Mouse (Mus musculus): ENCODE results near the gene Rnf5. TPM values are rescaled to one million over a fixed set of nuclear protein-coding genes. Genes with fewer than 3 reads are reported as not detected.

Gene Rnf5
- polyA plus RNA-seq, 1 experiment from 2014 or later: 88.4 TPM

DNA sequence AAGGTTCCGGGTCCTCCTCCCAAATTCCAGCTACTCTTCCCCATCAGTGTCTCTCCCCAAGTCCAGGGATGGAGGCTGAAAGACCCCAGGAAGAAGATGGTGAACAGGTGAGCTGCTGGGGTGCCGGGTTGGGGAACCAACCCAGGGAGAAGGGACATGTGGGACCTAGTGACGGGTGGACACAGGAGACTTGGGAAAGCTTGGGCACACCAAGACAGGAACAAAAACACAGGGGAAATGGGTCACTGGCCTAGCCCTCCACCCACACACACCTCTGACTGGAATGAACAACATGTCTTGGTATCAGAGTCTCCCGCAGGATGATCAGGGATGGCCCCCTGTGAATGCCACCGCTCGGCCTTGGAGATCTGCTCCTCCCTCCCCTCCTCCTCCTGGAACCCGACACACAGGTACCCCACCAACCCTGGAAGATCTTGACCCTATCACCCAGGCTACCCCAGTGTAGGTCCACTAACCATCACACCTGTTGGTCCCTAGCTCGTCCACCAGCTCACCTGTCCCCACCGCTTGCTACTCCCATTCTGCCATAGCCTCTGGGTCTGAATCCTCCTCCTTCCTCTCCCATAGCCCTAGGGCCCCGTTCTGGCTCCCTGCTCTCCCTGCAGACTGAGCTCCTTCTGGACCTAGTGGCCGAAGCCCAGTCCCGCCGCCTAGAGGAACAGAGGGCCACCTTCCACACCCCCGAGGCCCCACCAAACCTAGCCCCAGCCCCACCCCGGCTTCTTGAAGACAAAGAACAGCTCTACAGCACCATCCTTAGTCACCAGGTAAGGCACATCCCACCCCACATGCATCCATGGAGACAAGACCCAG lies 13.1 kb downstream of the Rnf5 start:
- H3K4me3 ChIP-seq (replicated peaks): peak overlapping the region; percentile 84
- peak overlapping the region; percentile 87 for H3K27ac ChIP-seq (replicated peaks)
- peaks cover 81% of the 10 kb centered on the region for H3K4me1 ChIP-seq (replicated peaks)
- 43% methylated on average over 15 of the region's 15 CpGs for WGBS (ENCODE audit: insufficient replicate concordance)
- peak overlapping the region; percentile 91; the same call in 1 of the 2 replicates for H3K9ac ChIP-seq
- peak overlapping the region; percentile 100 for H3K4me2 ChIP-seq
- peaks cover 12% of the 10 kb centered on the region; the same call in 1 of the 2 replicates for H3K27me3 ChIP-seq
- no peak for ATAC-seq (ENCODE audit: insufficient read depth)
- H3K36me3 ChIP-seq (replicated peaks): peaks cover 15% of the 10 kb centered on the region
- no peaks in the 10 kb centered on the region for H3K9me3 ChIP-seq (replicated peaks)

DNA sequence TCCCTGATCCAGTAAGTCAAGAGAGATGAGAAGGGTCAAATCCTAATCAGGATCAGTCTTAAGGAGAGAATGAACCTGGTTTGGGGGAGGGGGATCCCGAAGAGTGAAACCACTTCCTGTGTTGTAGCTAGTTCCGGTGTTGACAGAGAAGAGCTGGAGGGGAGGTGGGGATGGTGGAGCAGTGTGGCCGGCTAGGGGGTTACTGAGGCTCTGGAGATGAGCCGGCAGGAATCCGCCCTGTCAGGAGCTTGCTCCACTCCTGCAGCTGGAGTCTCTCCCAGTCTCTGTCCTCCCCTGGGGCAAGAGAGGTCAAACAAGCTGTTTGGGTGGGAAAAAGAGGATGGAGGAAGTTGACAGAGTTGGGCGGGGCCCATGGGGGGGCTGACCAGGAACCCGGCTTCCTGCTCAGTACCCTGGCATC lies 13.8 kb downstream of the Rnf5 start, which contains the start of gene Gpsm3:
Gene Gpsm3, plus strand, starts transcription at position 126 of the 421 bp plus-strand sequence.
- H3K4me3 ChIP-seq (replicated peaks): peak within 1 kb of the TSS; percentile 84
- H3K4me2 ChIP-seq: peak within 1 kb of the TSS; percentile 100
- H3K9me3 ChIP-seq (replicated peaks): no peaks in the 10 kb centered on the region
- ATAC-seq (ENCODE audit: insufficient read depth): no peak
- WGBS (ENCODE audit: insufficient replicate concordance): 8% methylated on average over 7 of the region's 7 CpGs
- H3K9ac ChIP-seq: peak within 1 kb of the TSS; percentile 91; the same call in 1 of the 2 replicates
- H3K27me3 ChIP-seq: peaks cover 12% of the 10 kb centered on the region; the same call in 1 of the 2 replicates
- H3K4me1 ChIP-seq (replicated peaks): peaks cover 76% of the 10 kb centered on the region
- peak within 1 kb of the TSS; percentile 87 for H3K27ac ChIP-seq (replicated peaks)
- peaks cover 8% of the 10 kb centered on the region for H3K36me3 ChIP-seq (replicated peaks)

DNA sequence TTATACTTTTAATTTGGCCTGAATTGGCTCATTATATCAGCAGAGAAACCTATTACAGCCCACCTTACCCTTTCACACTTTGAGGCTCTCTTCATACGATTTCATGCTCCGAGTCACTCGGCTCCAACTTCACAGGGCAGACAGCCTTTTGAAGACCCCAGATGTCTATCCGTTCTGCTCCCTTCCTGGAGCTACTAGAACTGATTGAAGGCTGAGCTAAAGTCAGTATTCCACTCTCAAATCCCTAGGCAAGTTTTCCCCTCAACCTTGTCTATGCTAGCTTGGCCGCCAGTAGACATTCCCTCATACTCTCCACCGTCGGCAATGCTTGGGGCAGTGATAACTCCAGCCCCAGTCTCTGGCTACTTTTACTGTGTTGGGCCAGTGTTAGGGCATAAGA lies 14.3 kb downstream of the Rnf5 start:
- no peak for ATAC-seq (ENCODE audit: insufficient read depth)
- Histone ChIP-seq H3K4me3 (replicated peaks) (peak overlapping the region; percentile 84), H3K36me3 (replicated peaks) (0 out of 2 replicates have a peak, but pooled peaks cover 3% of the 10 kb centered on the region), H3K9me3 (replicated peaks) (no peaks in the 10 kb centered on the region), H3K27ac (replicated peaks) (peak overlapping the region; percentile 87), H3K4me2 (peak overlapping the region; percentile 100), H3K9ac (peak overlapping the region; percentile 15; the same call in 1 of the 2 replicates), H3K27me3 (peaks cover 12% of the 10 kb centered on the region; the same call in 1 of the 2 replicates), H3K4me1 (replicated peaks) (peaks cover 75% of the 10 kb centered on the region)
- WGBS (ENCODE audit: insufficient replicate concordance): 31% methylated on average over 7 of the region's 7 CpGs

DNA sequence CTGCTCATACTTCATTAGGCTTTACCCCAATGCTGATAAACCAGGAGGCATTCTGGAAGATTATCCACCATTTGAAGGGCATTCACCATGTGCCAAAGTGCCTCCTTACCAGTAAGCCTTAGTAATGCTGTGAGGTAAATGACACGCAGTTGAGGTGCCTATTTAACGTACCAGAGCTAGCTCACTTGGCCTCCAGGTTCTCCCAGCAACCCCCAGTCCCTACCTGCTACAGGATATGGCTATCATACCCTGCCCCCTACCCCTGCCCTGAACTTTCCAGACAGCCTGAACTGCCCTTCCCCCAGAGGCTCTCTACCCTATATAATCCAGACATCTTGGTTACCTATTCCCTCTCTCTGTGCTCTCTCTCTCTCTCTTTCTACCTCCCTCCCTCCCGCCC lies 14.7 kb downstream of the Rnf5 start:
- Histone ChIP-seq H3K27me3 (peaks cover 12% of the 10 kb centered on the region; the same call in 1 of the 2 replicates), H3K4me2 (peak overlapping the region; percentile 100), H3K9ac (no peak overlapping the region; the same call in 1 of the 2 replicates), H3K9me3 (replicated peaks) (no peaks in the 10 kb centered on the region), H3K27ac (replicated peaks) (peak overlapping the region; percentile 87; the same call in 1 of the 2 replicates), H3K4me3 (replicated peaks) (peak overlapping the region; percentile 84), H3K36me3 (replicated peaks) (no peaks in the 10 kb centered on the region), H3K4me1 (replicated peaks) (peaks cover 70% of the 10 kb centered on the region)
- 44% methylated on average over 3 of the region's 3 CpGs for WGBS (ENCODE audit: insufficient replicate concordance)
- no peak for ATAC-seq (ENCODE audit: insufficient read depth)

DNA sequence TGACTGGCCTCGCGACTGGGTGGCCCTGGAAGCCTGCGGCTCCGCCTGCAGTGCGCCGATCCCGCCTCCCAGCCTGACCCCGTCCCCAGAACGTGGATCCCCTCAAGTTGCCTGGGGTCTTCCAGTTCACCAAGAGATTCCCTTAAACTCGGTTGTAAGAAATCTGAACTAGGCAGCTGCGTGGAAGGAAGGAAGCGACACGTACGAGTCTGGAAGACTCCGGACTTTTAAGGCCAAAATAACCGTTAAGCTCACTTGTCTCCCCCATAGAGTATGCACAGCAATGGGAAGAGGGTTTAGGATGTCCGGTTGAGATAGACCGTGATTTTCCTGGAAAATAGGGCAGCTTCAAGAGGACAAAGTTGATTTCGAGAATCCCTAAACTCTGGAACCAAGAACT lies 15.7 kb downstream of the Rnf5 start:
- H3K27ac ChIP-seq (replicated peaks): peak overlapping the region; percentile 86
- WGBS (ENCODE audit: insufficient replicate concordance): 1% methylated on average over 19 of the region's 19 CpGs
- H3K4me2 ChIP-seq: peak overlapping the region; percentile 100
- ATAC-seq (ENCODE audit: insufficient read depth): no peak
- peak overlapping the region; percentile 91 for H3K4me3 ChIP-seq (replicated peaks)
- H3K4me1 ChIP-seq (replicated peaks): peaks cover 61% of the 10 kb centered on the region
- H3K27me3 ChIP-seq: peaks cover 12% of the 10 kb centered on the region; the same call in 1 of the 2 replicates
- H3K9me3 ChIP-seq (replicated peaks): no peaks in the 10 kb centered on the region
- peak overlapping the region; percentile 91 for H3K9ac ChIP-seq
- no peaks in the 10 kb centered on the region for H3K36me3 ChIP-seq (replicated peaks)

DNA sequence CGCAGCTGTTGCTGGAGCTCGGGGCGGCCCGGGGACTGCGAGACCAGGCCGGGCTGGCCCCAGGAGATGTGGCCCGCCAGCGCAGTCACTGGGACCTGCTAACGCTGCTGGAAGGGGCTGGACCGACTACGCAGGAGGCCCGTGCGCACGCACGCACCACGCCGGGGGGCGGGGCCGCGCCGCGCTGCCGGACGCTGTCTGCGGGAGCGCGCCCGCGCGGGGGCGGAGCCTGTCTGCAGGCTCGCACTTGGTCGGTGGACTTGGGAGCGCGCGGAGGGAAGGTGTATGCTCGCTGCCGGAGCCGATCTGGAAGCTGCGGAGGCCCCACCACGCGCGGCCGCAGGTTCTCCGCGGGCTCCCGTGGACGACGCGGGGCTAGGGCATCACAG lies 16.1 kb downstream of the Rnf5 start:
- H3K36me3 ChIP-seq (replicated peaks): no peaks in the 10 kb centered on the region
- H3K4me1 ChIP-seq (replicated peaks): peaks cover 57% of the 10 kb centered on the region
- H3K27me3 ChIP-seq: peaks cover 12% of the 10 kb centered on the region; the same call in 1 of the 2 replicates
- H3K9ac ChIP-seq: peak overlapping the region; percentile 91
- peak overlapping the region; percentile 100 for H3K4me2 ChIP-seq
- H3K4me3 ChIP-seq (replicated peaks): peak overlapping the region; percentile 91
- ATAC-seq (ENCODE audit: insufficient read depth): peak; percentile 87
- peak overlapping the region; percentile 86 for H3K27ac ChIP-seq (replicated peaks)
- no peaks in the 10 kb centered on the region for H3K9me3 ChIP-seq (replicated peaks)
- WGBS (ENCODE audit: insufficient replicate concordance): under 1% methylated on average over 50 of the region's 50 CpGs

DNA sequence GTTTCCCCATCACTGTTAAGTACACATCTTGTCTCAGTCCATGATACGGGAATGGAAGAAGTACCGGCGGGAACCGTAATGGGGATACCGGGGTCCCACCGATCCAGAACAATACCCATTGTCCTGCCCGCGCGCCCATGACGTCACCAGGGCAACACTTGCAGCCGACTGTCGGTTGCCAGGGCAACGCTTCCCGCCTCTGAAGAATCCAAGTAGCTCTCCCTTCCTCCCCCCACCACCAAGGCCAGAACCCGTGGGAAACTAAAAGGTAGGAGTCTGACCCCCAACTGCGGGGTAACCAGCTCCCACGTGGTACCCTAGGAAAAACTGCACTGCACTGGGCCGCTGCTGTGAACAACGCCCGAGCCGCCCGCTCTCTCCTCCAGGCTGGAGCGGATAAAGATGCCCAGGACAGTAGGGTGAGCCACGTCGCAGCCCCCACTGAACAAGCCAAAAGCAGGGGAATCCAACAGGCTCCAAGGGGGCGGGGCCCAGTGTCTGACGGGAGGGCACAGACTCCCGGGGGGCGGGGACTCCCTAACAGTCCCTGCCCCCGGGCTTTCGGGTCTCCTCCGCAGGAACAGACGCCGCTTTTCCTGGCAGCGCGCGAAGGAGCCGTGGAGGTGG lies 16.6 kb downstream of the Rnf5 start:
- H3K4me1 ChIP-seq (replicated peaks): peaks cover 53% of the 10 kb centered on the region
- peak; percentile 81 for ATAC-seq (ENCODE audit: insufficient read depth)
- no peaks in the 10 kb centered on the region for H3K9me3 ChIP-seq (replicated peaks)
- peak overlapping the region; percentile 100 for H3K4me2 ChIP-seq
- peak overlapping the region; percentile 91 for H3K9ac ChIP-seq
- peaks cover 12% of the 10 kb centered on the region; the same call in 1 of the 2 replicates for H3K27me3 ChIP-seq
- H3K27ac ChIP-seq (replicated peaks): peak overlapping the region; percentile 86
- peak overlapping the region; percentile 91 for H3K4me3 ChIP-seq (replicated peaks)
- WGBS (ENCODE audit: insufficient replicate concordance): under 1% methylated on average over 38 of the region's 38 CpGs
- no peaks in the 10 kb centered on the region for H3K36me3 ChIP-seq (replicated peaks)

DNA sequence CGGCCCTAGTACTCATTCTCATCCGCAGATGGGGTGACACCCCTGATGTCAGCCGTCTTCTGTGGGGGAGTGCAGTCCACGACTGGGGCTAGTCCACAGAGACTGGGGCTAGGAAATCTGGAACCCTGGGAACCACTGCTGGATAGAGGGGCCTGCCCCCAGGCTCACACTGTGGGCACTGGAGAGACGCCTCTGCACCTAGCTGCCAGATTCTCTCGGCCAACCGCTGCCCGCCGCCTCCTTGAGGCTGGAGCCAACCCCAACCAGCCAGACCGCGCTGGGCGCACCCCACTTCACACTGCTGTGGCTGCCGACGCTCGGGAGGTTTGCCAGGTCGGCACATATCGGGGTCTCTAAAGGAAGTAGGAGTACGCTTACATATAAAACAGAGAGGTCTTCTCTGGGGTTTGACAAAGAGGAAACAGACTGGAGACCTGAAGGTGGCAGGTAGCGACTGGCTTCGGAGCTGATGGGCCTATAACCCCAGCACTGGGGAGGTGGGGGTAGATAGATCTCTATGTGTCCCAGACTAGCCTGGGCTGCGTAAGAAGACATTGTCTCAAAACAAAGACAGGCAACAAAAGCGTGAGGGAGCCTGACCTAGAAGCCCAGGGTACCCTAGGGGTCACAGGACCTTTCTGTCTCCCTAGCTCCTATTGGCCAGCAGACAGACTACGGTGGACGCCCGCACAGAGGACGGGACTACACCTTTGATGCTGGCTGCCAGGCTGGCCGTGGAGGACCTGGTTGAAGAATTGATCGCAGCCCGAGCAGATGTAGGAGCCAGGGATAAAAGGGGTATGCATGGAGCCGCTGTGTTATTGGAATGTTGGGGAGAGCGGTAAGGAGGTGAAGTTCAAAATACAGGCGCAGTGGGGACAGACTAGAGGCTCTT lies 17.4 kb downstream of the Rnf5 start:
- H3K27ac ChIP-seq (replicated peaks): no peak overlapping the region
- H3K4me3 ChIP-seq (replicated peaks): peak overlapping the region; percentile 91
- H3K9me3 ChIP-seq (replicated peaks): no peaks in the 10 kb centered on the region
- peaks cover 46% of the 10 kb centered on the region for H3K4me1 ChIP-seq (replicated peaks)
- no peak for ATAC-seq (ENCODE audit: insufficient read depth)
- peak overlapping the region; percentile 100 for H3K4me2 ChIP-seq
- H3K36me3 ChIP-seq (replicated peaks): no peaks in the 10 kb centered on the region
- H3K9ac ChIP-seq: no peak overlapping the region
- H3K27me3 ChIP-seq: peaks cover 12% of the 10 kb centered on the region; the same call in 1 of the 2 replicates
- WGBS (ENCODE audit: insufficient replicate concordance): 40% methylated on average over 32 of the region's 32 CpGs

DNA sequence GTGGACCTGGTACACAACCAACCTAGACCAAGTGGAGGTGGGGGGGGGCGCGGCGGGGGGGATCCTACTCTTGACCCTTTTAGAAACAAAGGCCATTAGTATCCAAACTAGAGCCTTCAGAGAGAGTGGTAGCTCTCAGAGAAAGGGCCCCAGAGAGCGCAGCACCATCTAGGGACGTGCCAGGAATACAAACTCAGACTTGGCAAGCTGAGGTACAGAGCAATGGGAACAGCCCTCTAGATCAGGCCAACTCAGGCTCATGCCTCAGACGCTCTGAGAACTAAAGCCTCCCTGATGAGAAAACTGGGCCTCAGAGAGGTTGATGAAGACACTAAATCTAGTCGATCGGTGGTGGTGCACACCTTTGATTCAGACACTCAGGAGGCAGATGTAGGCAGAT lies 18.4 kb downstream of the Rnf5 start:
- no peaks in the 10 kb centered on the region for H3K36me3 ChIP-seq (replicated peaks)
- H3K4me2 ChIP-seq: no peak overlapping the region
- H3K27me3 ChIP-seq: peaks cover 12% of the 10 kb centered on the region; the same call in 1 of the 2 replicates
- H3K9me3 ChIP-seq (replicated peaks): no peaks in the 10 kb centered on the region
- H3K27ac ChIP-seq (replicated peaks): no peak overlapping the region
- H3K4me1 ChIP-seq (replicated peaks): peaks cover 36% of the 10 kb centered on the region
- H3K4me3 ChIP-seq (replicated peaks): no peak overlapping the region
- WGBS (ENCODE audit: insufficient replicate concordance): 80% methylated on average over 8 of the region's 8 CpGs
- H3K9ac ChIP-seq: no peak overlapping the region
- ATAC-seq (ENCODE audit: insufficient read depth): no peak

DNA sequence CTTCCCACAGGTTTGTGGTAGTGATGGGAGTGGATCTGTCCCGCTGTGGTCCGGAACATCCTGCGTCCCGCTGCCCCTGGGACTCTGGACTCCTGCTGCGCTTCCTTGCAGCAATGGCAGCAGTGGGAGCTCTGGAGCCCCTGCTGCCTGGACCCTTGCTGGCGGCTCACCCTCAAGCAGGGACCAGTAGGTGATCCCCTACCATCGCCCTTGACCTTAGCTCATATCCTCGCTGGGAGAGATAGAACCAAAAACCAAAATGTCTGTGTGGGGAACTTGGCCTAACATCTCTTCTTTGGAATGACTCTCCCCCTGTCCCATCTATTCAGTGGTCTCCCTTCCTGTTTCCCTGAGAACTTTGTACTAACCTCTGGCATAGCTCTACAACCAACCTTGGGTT lies 19.7 kb downstream of the Rnf5 start:
- Histone ChIP-seq H3K27ac (replicated peaks) (no peak overlapping the region), H3K9me3 (replicated peaks) (no peaks in the 10 kb centered on the region), H3K4me3 (replicated peaks) (no peak overlapping the region), H3K4me1 (replicated peaks) (peaks cover 22% of the 10 kb centered on the region), H3K9ac (no peak overlapping the region), H3K4me2 (no peak overlapping the region), H3K27me3 (peaks cover 12% of the 10 kb centered on the region; the same call in 1 of the 2 replicates), H3K36me3 (replicated peaks) (no peaks in the 10 kb centered on the region)
- 83% methylated on average over 8 of the region's 8 CpGs for WGBS (ENCODE audit: insufficient replicate concordance)
- no peak for ATAC-seq (ENCODE audit: insufficient read depth)
